Mouse (Mus musculus) ovary, postnatal 10 days (tissue): Measurements from ENCODE around the gene St6galnac6.

Experiments used
- DNase-seq: peaks from one replicate; pipeline ENCODE4 v3.0.0; 2022; ENCODE audit warnings: low spot score

St6galnac6 gene

DNA sequence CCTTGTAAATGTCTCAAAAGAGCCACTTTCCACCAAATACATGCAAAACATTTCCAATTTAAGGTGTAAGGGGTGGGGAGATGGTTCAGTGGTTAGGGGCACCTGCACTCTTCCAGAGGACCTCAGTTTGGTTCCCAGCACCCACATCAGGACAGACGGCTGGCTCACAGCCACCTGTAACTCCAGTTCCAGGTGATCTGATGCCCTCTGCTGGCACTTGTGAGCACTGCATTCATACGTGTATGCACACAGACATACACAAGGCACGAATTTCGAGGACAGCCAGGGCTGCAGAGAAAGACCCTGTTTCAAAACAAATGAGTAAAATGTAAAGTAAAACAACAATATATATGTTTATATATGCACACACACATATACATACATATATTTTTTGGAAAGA, 18.1 kb downstream of the St6galnac6 start:
- no peak for DNase-seq

DNA sequence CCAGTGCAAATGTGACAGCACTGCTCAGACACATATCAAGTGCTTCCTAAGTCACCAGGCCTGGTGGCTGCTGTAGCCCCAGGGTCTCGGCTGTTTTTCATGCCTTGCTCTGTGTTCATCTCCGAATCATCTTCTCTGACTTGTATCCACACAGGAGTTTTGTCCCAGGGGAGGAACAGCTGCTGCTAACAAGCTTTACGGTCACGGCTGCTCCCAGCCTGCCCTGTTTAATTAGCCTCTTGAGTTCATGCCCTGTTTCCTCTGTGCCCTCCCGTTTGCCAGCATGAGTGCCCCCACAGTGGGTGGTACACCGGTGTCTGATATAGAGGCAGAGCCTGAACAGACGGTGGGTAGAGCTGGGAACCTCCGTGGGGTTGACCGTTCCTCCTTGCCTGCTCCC, 18.5 kb downstream of the St6galnac6 start:
- no peak for DNase-seq

DNA sequence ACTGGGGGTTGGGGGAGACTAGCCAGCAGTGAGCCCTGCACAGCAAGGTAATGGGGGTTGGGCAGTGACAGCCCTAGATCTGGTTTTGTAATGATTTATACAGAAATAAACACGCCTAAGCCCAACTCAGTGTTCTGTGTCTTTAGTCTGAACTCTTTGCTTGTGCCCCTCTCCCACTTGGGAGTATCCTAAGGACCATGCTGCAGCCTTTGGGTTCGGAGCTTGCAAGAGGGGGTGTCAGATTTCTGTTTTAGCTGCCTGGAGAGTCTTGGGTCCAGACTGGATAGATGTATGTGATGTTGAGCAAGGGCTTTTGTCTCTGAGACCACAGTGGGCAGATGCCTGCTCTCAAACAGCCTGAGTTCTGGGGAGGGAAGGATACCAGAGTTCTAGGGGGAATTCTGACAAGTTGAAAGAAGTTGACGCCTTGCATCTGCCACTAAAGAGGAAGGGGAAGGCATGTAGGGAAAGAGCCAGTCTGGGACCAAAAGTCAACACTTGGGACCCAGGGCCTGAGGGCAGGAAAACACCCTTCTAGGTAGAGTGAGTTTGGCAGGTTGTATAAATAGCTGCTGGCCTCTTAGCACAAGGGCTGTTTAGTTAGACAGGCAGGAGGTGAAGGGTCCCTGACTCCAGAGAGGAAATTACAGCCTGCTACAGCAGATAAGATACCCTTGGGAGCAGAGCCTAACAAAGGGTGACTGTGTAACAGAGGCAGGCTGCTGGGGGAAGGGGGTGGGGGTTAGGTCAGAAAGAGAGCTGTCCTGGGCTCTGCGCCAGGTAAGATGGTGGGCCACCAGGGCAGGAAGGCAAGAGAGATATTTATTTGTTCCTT, 21.4 kb downstream of the St6galnac6 start:
- DNase-seq: no peak

DNA sequence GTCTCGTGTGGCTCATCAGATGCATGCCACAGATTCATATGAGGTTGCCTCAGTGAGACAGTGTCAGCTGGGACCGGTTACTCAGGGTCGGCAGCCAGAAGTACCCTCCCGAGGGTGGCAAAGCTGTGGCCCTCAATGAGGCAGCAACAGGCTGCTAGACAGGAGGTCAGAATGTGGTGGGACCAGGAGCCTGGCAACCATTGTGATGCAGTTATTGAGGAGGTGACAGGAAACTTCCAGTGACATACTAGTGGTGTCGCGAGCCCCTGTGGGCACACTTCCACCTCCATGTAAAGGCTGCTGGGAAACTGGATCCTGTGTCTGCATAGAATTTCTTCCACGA, 22.0 kb downstream of the St6galnac6 start, which contains the start of gene Ak1:
TSS of gene Ak1 (plus strand) at position 242 of the 343 bp plus-strand sequence.
- DNase-seq: no peak

DNA sequence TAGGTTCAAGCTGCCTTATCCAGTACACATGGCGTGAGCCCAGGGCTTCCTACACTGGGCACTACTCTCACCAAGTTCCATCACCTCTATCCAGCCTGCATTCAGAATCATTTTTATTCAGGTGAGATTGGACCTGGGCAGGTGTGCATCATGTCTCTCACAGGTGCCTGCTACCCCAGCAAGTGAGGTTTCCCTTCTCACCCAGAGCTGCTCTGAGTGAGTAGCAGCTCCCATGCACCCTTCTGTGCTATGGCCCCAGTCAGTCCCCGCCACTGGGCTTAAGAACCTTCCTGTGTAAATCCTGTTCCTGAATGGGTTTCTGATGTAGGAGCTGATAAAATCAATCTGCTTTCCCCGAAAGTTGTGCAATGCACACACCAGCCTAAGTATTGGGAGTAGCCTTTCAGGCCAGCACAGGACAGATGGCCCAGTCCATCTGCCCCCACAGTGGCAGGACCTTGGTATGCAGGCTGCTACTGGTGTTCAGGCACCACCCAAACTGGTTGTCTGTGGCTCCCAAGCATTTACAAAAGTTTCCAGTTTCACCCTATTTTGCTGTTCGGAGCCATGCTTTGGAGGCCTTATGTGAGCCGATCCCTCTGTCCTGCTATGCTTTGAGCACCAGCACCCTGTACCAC, 24.7 kb downstream of the St6galnac6 start:
- DNase-seq: no peak

DNA sequence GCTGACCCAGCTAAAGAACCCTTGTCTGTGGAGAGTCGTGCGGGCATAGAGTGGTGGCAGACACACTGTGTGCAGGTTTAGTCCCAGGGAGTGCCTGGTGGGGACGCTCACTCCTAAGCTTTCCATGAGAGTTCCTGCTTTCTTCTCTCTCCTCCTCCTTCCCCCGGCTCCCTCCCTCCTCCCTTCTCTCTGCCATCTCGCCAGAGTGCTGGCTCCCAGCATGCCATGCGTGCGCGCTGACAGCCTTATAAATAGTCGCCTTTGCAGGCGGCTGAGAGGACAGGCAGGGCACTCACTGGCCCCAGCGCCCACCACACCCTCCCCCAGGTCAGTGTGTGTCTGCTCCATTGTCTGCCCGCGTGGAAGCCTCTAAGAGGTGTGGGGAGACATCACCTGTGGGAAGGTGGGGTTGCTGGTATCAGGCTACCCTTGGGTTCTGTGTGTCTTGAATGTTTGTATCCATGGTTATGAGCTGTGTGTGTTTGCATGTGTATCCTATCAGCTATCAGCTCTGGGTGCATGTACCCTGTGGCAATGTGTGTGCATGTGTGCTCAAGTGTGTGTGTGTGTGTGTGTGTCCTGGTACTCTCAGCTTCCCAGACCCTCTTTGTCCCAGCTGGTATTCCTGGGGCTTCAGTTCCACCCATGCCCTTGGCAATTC, 25.8 kb downstream of the St6galnac6 start:
- DNase-seq: no peak

DNA sequence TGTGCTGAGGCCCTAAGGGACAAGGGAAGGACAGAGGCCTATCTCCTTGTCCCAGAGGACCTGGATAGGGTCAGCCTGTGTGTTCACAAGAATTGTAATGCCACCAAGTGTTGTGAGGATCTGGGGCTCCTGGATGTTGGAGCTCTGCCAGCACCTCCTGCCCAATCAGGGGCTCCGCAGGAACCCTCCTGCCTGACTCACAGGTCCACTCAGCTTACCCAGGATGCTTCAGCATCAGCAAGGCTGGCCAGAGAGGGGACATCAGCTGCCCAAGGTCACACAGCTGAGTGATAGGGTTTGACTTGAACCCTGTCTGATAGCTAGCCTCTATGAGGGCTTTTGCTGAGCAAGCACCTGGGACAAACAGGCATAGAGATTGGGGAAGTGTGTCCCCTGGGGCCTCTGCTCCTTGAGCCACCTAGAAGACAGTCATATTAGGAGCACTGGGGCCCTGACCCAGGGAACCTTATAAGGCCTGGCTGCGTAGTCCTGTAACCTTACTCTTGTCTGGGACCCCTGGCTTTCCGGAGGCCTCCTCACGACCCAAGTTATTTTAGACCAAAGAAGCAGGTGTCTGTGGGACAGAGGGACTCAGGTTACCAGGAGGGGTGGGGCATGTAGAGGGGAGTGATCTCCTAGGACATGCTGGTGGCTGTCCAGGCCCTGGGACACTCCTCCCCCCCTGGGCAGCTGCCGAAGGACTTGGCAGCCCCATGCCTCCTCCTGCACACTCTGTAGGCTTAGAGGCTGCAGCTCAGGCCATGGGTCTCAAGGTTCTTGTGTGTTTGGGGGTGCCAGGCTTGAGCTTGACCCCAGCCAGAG, 26.6 kb downstream of the St6galnac6 start:
- DNase-seq: no peak

DNA sequence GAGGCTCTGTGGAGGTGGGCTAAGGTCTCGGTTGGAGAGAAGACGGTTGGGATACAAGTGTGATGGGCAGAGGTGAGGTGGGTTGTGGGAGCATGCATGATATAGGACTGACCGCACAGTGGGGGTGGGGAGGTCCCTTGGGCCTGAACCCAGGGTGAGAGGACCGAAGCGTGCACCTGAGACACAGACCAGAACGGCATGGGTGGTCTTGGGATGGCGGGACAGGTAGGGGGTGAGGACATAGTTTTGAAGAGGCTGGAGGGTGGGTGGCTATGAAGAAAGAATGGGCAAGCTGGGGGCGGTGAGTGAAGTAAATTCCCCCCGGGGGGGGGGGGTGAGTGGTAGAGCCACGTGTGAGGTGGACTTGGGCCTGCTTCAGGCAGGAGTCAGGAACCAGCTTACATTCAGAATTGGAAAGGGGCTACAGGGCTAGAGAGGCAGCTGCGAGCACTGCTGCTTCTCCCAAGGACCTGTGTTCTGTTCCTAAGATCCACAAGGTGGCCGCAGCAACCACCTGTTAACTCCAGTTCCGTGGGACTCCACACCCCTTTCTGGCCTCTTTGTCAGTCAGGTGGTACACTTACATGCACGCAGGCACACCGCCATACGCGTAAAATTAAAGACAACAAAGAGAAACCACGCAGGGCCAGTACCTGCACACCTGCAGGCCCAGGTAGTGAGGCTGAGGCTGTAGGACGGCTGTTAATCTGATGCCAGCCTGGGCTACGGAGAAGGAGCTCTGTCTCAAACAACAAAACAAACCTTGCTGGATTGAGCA, 27.9 kb downstream of the St6galnac6 start:
- no peak for DNase-seq

DNA sequence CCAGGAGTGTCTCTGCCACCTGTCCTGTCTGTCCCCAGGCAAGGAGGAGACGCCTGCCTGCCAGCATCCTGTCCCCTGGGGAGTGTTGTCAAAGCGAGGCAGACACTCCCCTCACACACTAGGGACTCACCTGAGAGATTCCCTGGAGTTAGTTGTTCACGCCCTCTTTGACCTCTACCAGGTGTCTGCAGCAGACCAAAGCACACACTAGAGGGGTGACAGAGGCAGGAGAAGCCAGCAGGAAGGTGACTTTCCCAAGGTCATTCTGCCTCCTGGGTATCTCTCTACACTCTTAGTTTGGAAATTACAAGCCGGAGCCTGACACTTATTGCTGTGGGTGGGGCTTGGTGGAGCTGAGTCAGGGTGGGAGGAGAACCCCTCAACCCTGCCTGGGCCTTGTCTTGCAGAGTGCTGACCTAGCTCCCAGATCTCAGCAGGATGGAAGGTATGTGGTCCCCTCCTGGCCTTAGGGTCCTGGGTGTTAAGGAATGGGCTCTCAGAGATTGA, 28.6 kb downstream of the St6galnac6 start:
- DNase-seq: no peak

DNA sequence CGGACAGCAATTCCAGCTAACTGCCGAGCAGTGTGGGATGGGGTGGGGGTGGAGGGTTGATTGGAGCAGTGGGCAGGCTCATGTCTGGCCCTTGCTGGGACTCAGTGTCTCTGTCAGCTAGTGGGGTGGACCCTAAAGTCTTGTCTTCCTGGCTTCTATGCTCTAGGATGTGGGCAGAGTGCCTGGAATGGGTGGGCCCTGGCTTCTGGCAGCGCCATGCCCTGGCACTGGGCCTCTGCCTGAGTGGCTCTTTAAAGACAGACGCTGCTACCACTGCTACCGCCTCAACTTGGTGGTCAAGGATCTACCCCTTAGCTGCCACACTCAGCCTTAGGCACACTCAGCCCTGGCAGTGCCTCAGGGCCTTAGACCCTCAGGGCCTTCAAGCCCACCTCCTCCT, 29.2 kb downstream of the St6galnac6 start:
- no peak for DNase-seq

DNA sequence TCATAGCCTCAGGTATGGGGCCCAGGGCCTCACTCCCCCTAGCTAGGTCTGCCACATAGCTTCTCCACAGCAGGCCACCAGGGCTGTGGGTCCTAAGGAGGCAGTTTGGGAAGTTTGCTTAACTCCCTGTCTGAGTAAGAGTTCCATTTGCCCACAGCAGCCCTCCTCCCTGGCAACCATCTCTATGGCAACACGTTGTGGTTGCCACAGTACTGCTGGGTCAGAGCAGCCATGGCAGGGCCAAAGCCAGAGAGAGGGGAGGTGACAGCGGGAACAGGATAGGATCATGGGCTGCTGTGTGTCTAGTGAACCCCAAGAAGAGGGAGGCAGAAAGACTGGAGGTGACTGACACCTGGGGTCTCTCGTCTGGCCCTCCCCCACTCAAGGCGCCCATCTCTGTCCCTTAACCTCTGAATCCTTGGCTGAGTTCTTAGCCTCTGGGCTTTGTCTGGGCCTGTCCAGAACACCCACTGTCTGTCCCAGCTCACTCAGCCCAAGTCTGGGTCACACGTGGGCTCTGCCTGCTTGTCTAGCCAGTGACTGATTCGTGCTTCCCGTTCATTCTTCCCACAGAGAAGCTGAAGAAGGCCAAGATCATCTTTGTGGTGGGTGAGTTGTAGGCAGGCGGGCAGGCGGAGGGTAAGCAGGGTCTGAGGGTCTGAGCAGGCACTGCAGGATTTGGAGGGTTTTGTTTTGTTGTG, 29.9 kb downstream of the St6galnac6 start:
- no peak for DNase-seq

DNA sequence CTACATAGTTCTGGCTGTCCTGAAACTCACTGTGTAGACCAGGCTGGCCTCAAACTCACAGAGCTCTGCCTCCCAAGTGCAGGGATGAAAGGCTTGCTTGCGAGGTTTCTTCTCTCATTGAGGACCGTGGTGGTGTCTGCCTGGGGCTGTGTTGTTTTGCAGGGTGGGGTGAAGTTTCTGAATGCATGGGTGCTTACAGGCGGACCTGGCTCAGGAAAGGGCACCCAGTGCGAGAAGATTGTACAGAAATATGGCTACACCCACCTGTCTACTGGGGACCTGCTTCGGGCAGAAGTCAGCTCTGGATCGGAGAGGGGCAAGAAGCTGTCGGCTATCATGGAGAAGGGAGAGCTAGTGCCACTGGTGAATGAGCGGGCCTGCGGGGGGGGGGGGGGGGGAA, 30.5 kb downstream of the St6galnac6 start:
- DNase-seq: no peak

DNA sequence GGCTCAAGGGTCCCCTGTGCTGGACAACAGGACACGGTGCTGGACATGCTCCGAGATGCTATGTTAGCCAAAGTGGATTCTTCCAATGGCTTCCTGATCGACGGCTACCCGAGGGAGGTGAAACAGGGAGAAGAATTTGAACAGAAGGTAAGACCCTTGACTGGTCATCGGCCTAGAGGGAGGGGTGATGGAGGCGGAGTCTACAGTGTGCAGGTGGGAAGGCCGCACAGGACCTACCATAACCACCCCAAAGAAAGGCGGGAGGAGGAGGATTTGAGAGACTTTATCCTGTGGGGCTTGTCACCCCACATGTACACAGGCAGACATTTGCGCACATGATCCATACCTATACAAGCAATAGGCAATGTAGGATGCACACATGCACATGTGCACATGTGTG, 31.5 kb downstream of the St6galnac6 start:
- no peak for DNase-seq

DNA sequence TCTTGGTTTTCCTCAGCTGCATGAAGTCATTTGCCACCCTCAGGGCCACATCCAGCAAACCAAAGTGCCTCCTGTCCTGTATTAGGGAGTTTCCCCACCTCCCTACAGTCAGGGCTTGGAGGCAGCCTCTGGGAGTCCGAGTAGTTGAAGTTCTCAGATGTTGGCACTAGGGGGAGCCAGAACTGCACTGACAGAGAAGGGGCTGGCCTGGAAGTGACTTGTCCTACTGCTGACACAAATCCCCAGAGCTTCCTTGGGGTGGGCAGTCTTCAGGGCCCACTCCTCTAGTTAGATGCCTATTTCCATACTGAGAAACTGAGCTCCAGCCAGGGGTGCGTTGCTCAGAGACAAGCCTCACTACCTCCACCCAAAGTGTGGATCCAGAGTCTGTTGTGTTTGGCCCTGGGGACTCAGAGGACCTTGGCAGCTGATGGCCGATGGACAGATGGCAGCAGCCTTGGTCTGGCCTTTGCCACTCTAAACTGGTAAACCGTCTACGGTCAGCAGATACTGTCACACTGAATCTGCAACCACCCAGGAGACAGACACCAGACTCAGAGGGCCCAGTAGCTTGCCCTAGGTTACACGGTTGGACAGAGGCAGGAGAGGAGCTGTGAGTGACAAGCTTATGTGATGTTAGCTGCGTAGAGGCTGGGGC, 32.4 kb downstream of the St6galnac6 start:
- DNase-seq: peak; percentile 70

DNA sequence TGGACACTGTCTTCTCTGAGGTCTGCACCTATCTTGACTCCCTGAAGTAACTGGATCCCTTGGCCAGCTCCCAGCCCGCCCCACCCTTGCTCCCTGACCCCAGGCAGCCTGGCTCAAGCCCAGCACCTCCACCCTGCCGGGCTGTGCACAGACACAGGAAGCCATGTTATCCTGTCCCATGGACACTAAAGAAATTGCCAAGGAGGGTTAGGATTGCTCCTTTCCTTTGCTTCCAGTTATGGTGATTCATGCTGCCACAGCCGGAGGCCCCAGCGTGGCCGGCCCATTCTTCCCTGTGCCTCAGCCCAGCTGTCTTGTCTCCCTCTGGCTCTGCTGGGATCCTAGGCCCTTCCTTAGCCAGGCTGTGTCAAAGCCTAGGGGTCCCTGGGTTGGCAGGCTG, 34.2 kb downstream of the St6galnac6 start:
- DNase-seq: no peak

DNA sequence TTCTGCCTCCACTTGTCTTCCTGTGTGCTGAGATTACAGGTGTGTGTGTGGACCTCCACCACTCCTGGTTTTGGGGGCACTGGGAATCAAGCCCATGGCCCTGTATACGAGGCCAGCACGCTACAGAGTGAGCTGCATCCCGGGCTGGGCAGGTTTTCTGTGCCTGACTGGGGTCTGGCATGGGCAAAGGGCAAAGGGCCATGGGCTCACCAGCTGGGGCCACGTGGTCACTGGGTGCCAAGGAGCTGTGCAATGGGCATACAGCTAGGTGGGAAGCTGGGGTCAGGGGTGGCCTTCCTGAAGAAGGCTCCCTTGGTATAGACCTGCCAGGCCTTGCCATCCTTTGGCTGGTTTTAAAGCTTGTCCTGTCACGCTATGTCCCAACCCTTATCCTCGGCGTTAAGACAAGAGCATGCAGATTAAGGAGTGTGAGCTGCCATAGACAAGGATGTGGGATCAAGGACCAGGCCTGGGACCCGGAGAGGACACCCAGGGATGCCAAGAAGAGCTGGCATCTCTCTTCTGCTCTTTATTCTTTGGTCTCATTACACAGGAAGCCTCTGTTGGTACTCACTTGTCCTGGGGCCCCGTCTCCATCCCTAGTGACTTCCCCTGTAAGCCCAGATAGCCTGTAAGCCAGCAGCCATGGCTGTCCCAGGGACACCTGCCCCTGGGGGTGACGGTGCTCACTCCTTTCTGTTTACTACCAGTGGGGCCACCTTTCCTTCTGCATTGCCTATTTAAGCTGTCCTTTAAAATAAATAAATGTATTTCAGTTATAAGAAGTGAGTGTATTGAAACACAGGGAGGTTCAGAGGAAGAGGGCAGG, 35.0 kb downstream of the St6galnac6 start:
- no peak for DNase-seq

DNA sequence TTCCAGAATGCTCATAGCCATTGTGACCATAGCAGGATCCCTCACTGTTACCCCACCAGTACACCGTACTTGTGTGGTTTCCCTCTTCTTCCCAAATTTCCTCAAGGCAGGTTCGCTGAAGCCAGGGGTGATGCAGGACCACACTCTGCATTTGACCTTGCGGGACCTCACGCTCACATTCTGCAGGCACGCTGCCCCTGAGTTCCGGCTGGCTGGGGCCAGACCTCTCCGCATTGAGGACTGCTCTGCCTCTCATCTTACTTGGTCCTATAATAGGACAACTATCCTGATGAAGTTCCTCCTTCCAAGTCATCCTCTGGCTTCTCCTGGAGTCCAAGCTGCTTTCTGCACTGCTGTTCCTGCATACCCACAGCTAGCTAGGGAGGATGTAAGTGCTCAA, 37.1 kb downstream of the St6galnac6 start:
- DNase-seq: no peak

DNA sequence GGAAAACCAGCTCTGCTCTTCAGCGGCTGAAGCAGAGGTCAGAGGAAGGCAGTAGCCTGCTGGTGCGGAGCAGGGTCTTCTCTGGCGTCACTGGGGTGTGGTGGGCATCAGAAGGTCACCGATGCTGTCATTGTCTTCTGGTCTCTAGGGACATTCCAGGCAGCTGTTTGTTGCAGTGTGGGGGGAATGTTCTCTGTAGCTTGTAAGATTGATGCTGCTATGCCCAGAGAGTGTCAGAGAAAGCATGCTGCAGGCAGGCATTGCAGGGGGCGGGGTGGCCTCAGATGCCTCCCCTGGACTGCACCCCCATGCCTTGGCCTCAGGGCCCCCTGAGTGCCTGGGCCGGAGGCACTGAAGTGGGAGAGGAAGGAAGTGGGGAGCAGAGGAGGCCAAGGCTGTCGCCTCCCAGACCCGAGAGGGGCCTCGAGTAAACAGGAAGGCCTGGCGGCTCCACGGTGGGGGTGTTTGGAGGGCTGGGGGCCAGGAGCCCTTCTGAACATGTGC, 38.3 kb downstream of the St6galnac6 start:
- no peak for DNase-seq

DNA sequence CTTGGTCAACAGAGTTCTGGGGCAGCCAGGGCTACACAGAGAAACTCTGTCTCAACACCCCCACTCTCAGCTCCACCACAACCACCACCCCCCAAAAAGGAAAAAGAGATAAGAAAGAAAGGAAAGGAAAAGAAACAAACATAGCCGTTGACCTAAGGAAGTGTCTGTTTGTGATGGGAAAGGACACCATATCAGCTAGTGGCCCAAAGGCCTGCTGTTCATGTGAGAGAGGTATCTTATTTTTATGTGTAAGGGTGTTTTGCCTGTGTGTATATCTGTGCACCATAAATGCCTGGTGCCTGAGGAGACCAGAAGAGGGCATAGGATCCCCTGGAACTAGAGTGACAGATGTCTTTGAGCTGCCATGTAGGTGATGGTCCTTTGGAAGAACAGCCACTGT, 40.1 kb downstream of the St6galnac6 start:
- DNase-seq: no peak
